Mouse (Mus musculus) left cerebral cortex, adult 18-20 months (tissue): Measurements from ENCODE around the gene Oxld1. TPM values are rescaled to one million over a fixed set of nuclear protein-coding genes. Genes with fewer than 3 reads are reported as not detected.

Experiments used
- DNase-seq, 2 experiments: peaks; one replicate each; pipeline ENCODE4 v3.0.0; 2021 to 2022; ENCODE audit warnings: low spot score in 2 of 2, mixed read lengths in 1 of 2
- long read RNA-seq, 2 experiments: library from polyadenylated mRNA; stranded (forward); transcript quantifications; one replicate each; pipeline ENCODE4 v2.0.0; 2021
- total RNA-seq, 2 experiments: library from RNA; stranded (reverse); gene quantifications; 2 replicates each; pipeline ENCODE4 v1.2.3; 2021

Gene Oxld1
- 10 to 100 TPM; 13.0 to 16.4 TPM for total RNA-seq
- long read RNA-seq, experiment 1, transcript Oxld1-201 (2 exons, 813 nt), result major isoform, 8 of 10 reads
- long read RNA-seq, experiment 1, partial matches to known transcripts, result 2 of 10 reads
- long read RNA-seq, experiment 1, other reads (novel, unspliced or antisense), result 0 of 10 reads
- long read RNA-seq, experiment 2, transcript Oxld1-201 (2 exons, 813 nt), result major isoform, 8 of 8 reads
- long read RNA-seq, experiment 2, partial matches to known transcripts, result 0 of 8 reads
- long read RNA-seq, experiment 2, other reads (novel, unspliced or antisense), result 0 of 8 reads

- peak; percentile 72 to 80 for DNase-seq
Measured at GRCm38 (mm10) chr11:120457772-120458751, at the start of gene Oxld1, which contains the start of gene Ccdc137. Gene Oxld1 (minus strand): TSS chr11:120458068. Gene Ccdc137 (plus strand): TSS chr11:120458115.

GRCm38 (mm10) chr11:120506899-120507298 is 49.0 kb upstream of the Oxld1 start:
- no peak for DNase-seq

- DNase-seq, result no peak
Measured at GRCm38 (mm10) chr11:120505661-120506060, 47.8 kb upstream of the Oxld1 start.

GRCm38 (mm10) chr11:120501701-120502100 is 43.8 kb upstream of the Oxld1 start:
- DNase-seq, result no peak

- no peak for DNase-seq
Measured at GRCm38 (mm10) chr11:120501018-120501417, 43.1 kb upstream of the Oxld1 start.

GRCm38 (mm10) chr11:120500357-120500756 is 42.5 kb upstream of the Oxld1 start:
- no peak for DNase-seq

- no peak for DNase-seq
Measured at GRCm38 (mm10) chr11:120499894-120500293, 42.0 kb upstream of the Oxld1 start.

GRCm38 (mm10) chr11:120498891-120499290 is 41.0 kb upstream of the Oxld1 start:
- no peak for DNase-seq

GRCm38 (mm10) chr11:120498226-120498625 is 40.4 kb upstream of the Oxld1 start:
- no peak for DNase-seq

- no peak for DNase-seq
Measured at GRCm38 (mm10) chr11:120497436-120497835, 39.6 kb upstream of the Oxld1 start.

GRCm38 (mm10) chr11:120493911-120494310 is 36.0 kb upstream of the Oxld1 start:
- no peak for DNase-seq

GRCm38 (mm10) chr11:120493351-120493750 is 35.5 kb upstream of the Oxld1 start:
- no peak for DNase-seq

GRCm38 (mm10) chr11:120492878-120493203 is 35.0 kb upstream of the Oxld1 start:
- DNase-seq, result no peak

- DNase-seq, result no peak
Measured at GRCm38 (mm10) chr11:120492024-120492877, 34.4 kb upstream of the Oxld1 start.

GRCm38 (mm10) chr11:120491317-120492023 is 33.6 kb upstream of the Oxld1 start, which contains the start of gene Slc25a10:
Gene Slc25a10 (plus strand): TSS chr11:120491840.
- DNase-seq, result peak; percentile 80 to 88

- no peak for DNase-seq
Measured at GRCm38 (mm10) chr11:120490291-120491046, 32.6 kb upstream of the Oxld1 start.

GRCm38 (mm10) chr11:120489054-120489761 is 31.3 kb upstream of the Oxld1 start:
- DNase-seq, result peak; percentile 49 to 52

- DNase-seq, result no peak
Measured at GRCm38 (mm10) chr11:120488516-120488915, 30.6 kb upstream of the Oxld1 start.

- no peak for DNase-seq
Measured at GRCm38 (mm10) chr11:120485251-120485650, 27.4 kb upstream of the Oxld1 start.
